Mouse (Mus musculus): ENCODE results near the gene Adcy3. TPM values are rescaled to one million over a fixed set of nuclear protein-coding genes. Genes with fewer than 3 reads are reported as not detected.

Gene Adcy3
- polyA plus RNA-seq, 1 experiment from 2014 or later: 0.75 TPM

- TF ChIP-seq EP300 (IDR thresholded peaks at IDR 0.05; ENCODE audit: low read depth) (no peak), CTCF (IDR thresholded peaks at IDR 0.05; ENCODE audit: low read depth) (no peak)
- H3K27me3 ChIP-seq (ENCODE audit: insufficient read depth, low read length): no peaks in the 10 kb centered on the region
- H3K4me1 ChIP-seq (ENCODE audit: insufficient read depth): no peaks in the 10 kb centered on the region
- H3K9me3 ChIP-seq (ENCODE audit: low read length): peaks cover 4% of the 10 kb centered on the region; the same call in 1 of the 2 replicates
- ATAC-seq (no peak), DNase-seq (no peak)
- H3K9ac ChIP-seq (replicated peaks): no peak overlapping the region
- no peaks in the 10 kb centered on the region for H3K36me3 ChIP-seq (replicated peaks; ENCODE audit: insufficient read depth, low read length)
- H3K4me2 ChIP-seq (ENCODE audit: low read depth, low read length): no peak overlapping the region
- H3K27ac ChIP-seq (ENCODE audit: low read depth): no peak overlapping the region
- no peak overlapping the region for H3K4me3 ChIP-seq (ENCODE audit: low read depth, low read length)
- WGBS (ENCODE audit: insufficient replicate concordance): 74% methylated on average over 7 of the region's 7 CpGs
Observed at GRCm38 (mm10) chr12:4127346-4127745, 5.6 kb upstream of the Adcy3 start.

DNA sequence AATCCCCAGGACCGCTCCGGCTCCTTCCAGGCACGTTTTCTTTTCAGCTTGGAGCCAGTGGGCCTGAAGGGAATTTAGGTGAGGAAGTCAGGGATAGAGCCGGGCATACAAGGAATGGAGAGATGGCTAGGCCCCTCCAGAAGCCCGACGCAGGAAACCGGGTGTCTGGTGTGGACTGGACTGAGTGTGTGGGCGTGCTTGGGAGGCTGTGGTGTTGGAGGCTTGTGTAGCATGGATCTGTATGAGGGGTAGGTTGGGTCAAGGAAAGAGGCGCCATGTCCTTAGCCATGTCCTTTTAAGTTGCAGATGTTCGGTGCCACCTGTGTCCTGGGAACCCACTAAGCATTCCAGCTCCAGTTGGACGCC, 927 bp downstream of the Adcy3 start:
- DNase-seq (no peak), ATAC-seq (no peak)
- no peak for TF ChIP-seq EP300 (IDR thresholded peaks at IDR 0.05; ENCODE audit: low read depth)
- TF ChIP-seq CTCF (IDR thresholded peaks at IDR 0.05; ENCODE audit: low read depth): no peak
- H3K4me3 ChIP-seq (ENCODE audit: low read depth, low read length): peak overlapping the region; percentile 52
- WGBS (ENCODE audit: insufficient replicate concordance): 29% methylated on average over 11 of the region's 11 CpGs
- peaks cover 4% of the 10 kb centered on the region for H3K4me1 ChIP-seq (ENCODE audit: insufficient read depth)
- no peak overlapping the region for H3K9ac ChIP-seq (replicated peaks)
- H3K27me3 ChIP-seq (ENCODE audit: insufficient read depth, low read length): peaks cover 8% of the 10 kb centered on the region; the same call in 1 of the 2 replicates
- no peak overlapping the region for H3K27ac ChIP-seq (ENCODE audit: low read depth)
- H3K4me2 ChIP-seq (ENCODE audit: low read depth, low read length): peak overlapping the region; percentile 78
- H3K9me3 ChIP-seq (ENCODE audit: low read length): peaks cover 4% of the 10 kb centered on the region; the same call in 1 of the 2 replicates
- H3K36me3 ChIP-seq (replicated peaks; ENCODE audit: insufficient read depth, low read length): no peaks in the 10 kb centered on the region

GRCm38 (mm10) chr12:4143179-4143578, 10.3 kb downstream of the Adcy3 start:
- Histone ChIP-seq H3K36me3 (replicated peaks; ENCODE audit: insufficient read depth, low read length) (no peaks in the 10 kb centered on the region), H3K9me3 (ENCODE audit: low read length) (no peaks in the 10 kb centered on the region), H3K4me1 (ENCODE audit: insufficient read depth) (no peaks in the 10 kb centered on the region), H3K27me3 (ENCODE audit: insufficient read depth, low read length) (no peaks in the 10 kb centered on the region), H3K4me2 (ENCODE audit: low read depth, low read length) (no peak overlapping the region), H3K27ac (ENCODE audit: low read depth) (no peak overlapping the region), H3K9ac (replicated peaks) (no peak overlapping the region), H3K4me3 (ENCODE audit: low read depth, low read length) (no peak overlapping the region)
- ATAC-seq (no peak), DNase-seq (no peak)
- no peak for TF ChIP-seq EP300 (IDR thresholded peaks at IDR 0.05; ENCODE audit: low read depth)
- TF ChIP-seq CTCF (IDR thresholded peaks at IDR 0.05; ENCODE audit: low read depth): peak; percentile 32; the same call in 1 of the 2 replicates
- WGBS (ENCODE audit: insufficient replicate concordance): 79% methylated on average over 5 of the region's 5 CpGs

- no peak overlapping the region for H3K9ac ChIP-seq (replicated peaks)
- WGBS (ENCODE audit: insufficient replicate concordance): 78% methylated on average over 2 of the region's 2 CpGs
- no peaks in the 10 kb centered on the region for H3K36me3 ChIP-seq (replicated peaks; ENCODE audit: insufficient read depth, low read length)
- H3K4me2 ChIP-seq (ENCODE audit: low read depth, low read length): no peak overlapping the region
- H3K4me1 ChIP-seq (ENCODE audit: insufficient read depth): no peaks in the 10 kb centered on the region
- no peak overlapping the region for H3K4me3 ChIP-seq (ENCODE audit: low read depth, low read length)
- no peaks in the 10 kb centered on the region for H3K9me3 ChIP-seq (ENCODE audit: low read length)
- ATAC-seq: no peak
- H3K27ac ChIP-seq (ENCODE audit: low read depth): no peak overlapping the region
- no peaks in the 10 kb centered on the region for H3K27me3 ChIP-seq (ENCODE audit: insufficient read depth, low read length)
- TF ChIP-seq EP300 (IDR thresholded peaks at IDR 0.05; ENCODE audit: low read depth): no peak
- no peak for DNase-seq
Observed at GRCm38 (mm10) chr12:4150936-4151335, 18.0 kb downstream of the Adcy3 start.

- no peak for ATAC-seq
- Histone ChIP-seq H3K27me3 (ENCODE audit: insufficient read depth, low read length) (no peaks in the 10 kb centered on the region), H3K4me2 (ENCODE audit: low read depth, low read length) (no peak overlapping the region), H3K27ac (ENCODE audit: low read depth) (no peak overlapping the region), H3K9me3 (ENCODE audit: low read length) (no peaks in the 10 kb centered on the region), H3K9ac (replicated peaks) (no peak overlapping the region), H3K4me1 (ENCODE audit: insufficient read depth) (no peaks in the 10 kb centered on the region), H3K36me3 (replicated peaks; ENCODE audit: insufficient read depth, low read length) (no peaks in the 10 kb centered on the region), H3K4me3 (ENCODE audit: low read depth, low read length) (no peak overlapping the region)
- WGBS (ENCODE audit: insufficient replicate concordance): 85% methylated on average over 3 of the region's 3 CpGs
- no peak for TF ChIP-seq CTCF (IDR thresholded peaks at IDR 0.05; ENCODE audit: low read depth)
- no peak for TF ChIP-seq EP300 (IDR thresholded peaks at IDR 0.05; ENCODE audit: low read depth)
- no peak for DNase-seq
Observed at GRCm38 (mm10) chr12:4151969-4152368, 19.1 kb downstream of the Adcy3 start.

DNA sequence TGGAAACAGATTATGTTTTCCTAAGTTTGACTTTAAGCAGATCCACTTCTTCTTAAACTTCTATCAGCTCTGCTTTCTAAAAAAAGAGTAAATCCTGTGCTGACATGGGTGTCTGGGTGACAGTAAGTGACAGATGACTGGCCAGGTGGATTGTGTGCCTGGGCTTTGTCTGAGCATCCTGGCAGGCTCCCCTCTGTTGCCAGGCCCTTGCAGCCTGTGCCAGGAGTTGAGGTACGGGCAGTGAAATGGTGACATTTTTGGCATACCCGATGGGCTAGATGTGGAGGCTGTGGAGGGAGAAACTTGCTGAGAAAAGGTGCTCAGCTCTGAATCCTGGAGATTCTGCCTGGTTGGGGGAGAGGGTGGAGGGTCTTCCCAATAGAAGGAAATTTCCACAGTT, 24.6 kb downstream of the Adcy3 start:
- 62% methylated on average over 2 of the region's 2 CpGs for whole genome bisulfite sequencing (ENCODE audit: insufficient replicate concordance)
- H3K4me3 ChIP-seq (ENCODE audit: low read depth, low read length): no peak overlapping the region
- no peak overlapping the region for H3K4me2 ChIP-seq (ENCODE audit: low read depth, low read length)
- H3K9me3 ChIP-seq (ENCODE audit: low read length): no peaks in the 10 kb centered on the region
- ATAC-seq: no peak
- DNase-seq: no peak
- no peaks in the 10 kb centered on the region for H3K36me3 ChIP-seq (replicated peaks; ENCODE audit: insufficient read depth, low read length)
- no peak overlapping the region for H3K27ac ChIP-seq (ENCODE audit: low read depth)
- H3K27me3 ChIP-seq (ENCODE audit: insufficient read depth, low read length): no peaks in the 10 kb centered on the region
- no peaks in the 10 kb centered on the region for H3K4me1 ChIP-seq (ENCODE audit: insufficient read depth)
- no peak for TF ChIP-seq CTCF (IDR thresholded peaks at IDR 0.05; ENCODE audit: low read depth)
- TF ChIP-seq EP300 (IDR thresholded peaks at IDR 0.05; ENCODE audit: low read depth): no peak
- H3K9ac ChIP-seq (replicated peaks): no peak overlapping the region

GRCm38 (mm10) chr12:4158179-4158578, 25.3 kb downstream of the Adcy3 start:
- no peak for ATAC-seq
- Histone ChIP-seq H3K27ac (ENCODE audit: low read depth) (no peak overlapping the region), H3K4me2 (ENCODE audit: low read depth, low read length) (no peak overlapping the region), H3K4me1 (ENCODE audit: insufficient read depth) (no peaks in the 10 kb centered on the region), H3K9me3 (ENCODE audit: low read length) (no peaks in the 10 kb centered on the region), H3K36me3 (replicated peaks; ENCODE audit: insufficient read depth, low read length) (no peaks in the 10 kb centered on the region), H3K9ac (replicated peaks) (no peak overlapping the region), H3K4me3 (ENCODE audit: low read depth, low read length) (no peak overlapping the region), H3K27me3 (ENCODE audit: insufficient read depth, low read length) (no peaks in the 10 kb centered on the region)
- no peak for TF ChIP-seq EP300 (IDR thresholded peaks at IDR 0.05; ENCODE audit: low read depth)
- TF ChIP-seq CTCF (IDR thresholded peaks at IDR 0.05; ENCODE audit: low read depth): no peak
- no peak for DNase-seq
- 20% methylated on average over 3 of the region's 3 CpGs for WGBS (ENCODE audit: insufficient replicate concordance)

Data from liver, postnatal 0 days (tissue).